Mouse (Mus musculus): Measurements from ENCODE around the gene Szt2. TPM values are rescaled to one million over a fixed set of nuclear protein-coding genes. Genes with fewer than 3 reads are reported as not detected.
A peak's percentile ranks its signal among the peaks of the same experiment; 100 is the strongest.

Szt2 gene
- polyA plus RNA-seq, 1 experiment from 2014 or later, result 4.4 TPM

DNA sequence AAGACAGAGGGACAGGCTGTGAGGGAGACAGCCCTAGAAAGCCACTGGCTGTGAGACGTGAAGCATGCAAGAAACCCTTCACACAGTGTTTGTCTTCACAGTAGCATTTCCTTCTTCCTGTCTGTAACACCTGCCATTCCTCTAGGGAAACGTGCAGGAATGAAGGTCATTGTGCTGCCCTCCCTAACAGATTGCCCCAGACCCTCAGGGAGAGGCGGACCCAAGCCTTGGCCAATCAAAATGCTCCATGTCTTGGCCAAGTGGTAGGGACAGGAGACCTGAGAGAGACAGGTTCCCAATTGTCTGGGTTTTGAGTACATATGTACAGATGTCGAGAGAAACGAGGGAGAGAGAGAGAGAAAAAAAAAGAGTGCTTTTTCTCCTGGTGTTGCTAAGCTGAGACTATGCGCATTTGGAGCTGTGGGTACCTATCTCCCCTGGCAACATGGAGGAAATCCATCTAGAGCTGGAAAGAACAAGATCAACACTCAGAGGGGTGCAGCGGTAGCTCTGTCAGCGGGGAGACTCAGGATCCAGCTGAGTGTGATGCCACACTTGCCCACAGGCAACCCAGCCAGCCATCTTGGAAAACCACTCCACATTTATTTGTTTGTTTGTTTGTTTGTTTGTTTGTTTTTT lies 89.2 kb downstream of the Szt2 start:
- H3K27ac ChIP-seq (replicated peaks), result no peak overlapping the region
- H3K9me3 ChIP-seq, result no peaks in the 10 kb centered on the region
- no peak for ATAC-seq (ENCODE audit: extremely low read depth, insufficient number of reproducible peaks, low FRiP score, low TSS enrichment)

DNA sequence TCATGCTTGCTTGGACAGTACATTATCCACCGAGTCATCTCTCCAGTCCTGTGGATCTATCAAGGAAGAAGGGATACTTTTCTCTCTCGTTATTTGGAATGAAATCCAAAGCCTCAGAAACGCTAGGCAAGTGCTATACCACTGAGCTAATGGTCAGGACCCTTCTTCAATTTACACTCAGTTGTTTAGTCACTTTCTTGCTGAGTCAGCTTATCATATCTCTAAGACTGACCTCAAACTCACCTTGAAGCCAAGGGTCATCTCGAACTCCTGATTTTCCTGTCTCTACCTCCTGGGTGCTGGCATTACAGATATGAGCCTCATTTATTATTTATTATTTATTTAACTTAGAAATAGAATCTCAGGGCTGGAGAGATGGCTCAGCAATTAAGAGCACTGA lies 92.4 kb downstream of the Szt2 start:
- Histone ChIP-seq H3K4me1 (peaks cover 20% of the 10 kb centered on the region), H3K4me2 (no peak overlapping the region), H3K4me3 (no peak overlapping the region), H3K9me3 (no peaks in the 10 kb centered on the region), H3K9ac (no peak overlapping the region), H3K36me3 (no peaks in the 10 kb centered on the region), H3K27ac (replicated peaks) (no peak overlapping the region), H3K27me3 (replicated peaks) (peaks cover 4% of the 10 kb centered on the region; the same call in 1 of the 2 replicates)
- ATAC-seq (ENCODE audit: extremely low read depth, insufficient number of reproducible peaks, low FRiP score, low TSS enrichment), result no peak
- 74% methylated on average over 4 of the region's 4 CpGs for WGBS

More for the DNA sequence above, 89.2 kb downstream of the Szt2 start:
- H3K36me3 ChIP-seq, result no peaks in the 10 kb centered on the region
- H3K4me1 ChIP-seq, result peaks cover 18% of the 10 kb centered on the region
- no peak overlapping the region for H3K9ac ChIP-seq
- H3K27me3 ChIP-seq (replicated peaks), result no peaks in the 10 kb centered on the region
- 32% methylated on average over 8 of the region's 8 CpGs for WGBS
- peak overlapping the region; percentile 34 for H3K4me2 ChIP-seq
- H3K4me3 ChIP-seq, result no peak overlapping the region

DNA sequence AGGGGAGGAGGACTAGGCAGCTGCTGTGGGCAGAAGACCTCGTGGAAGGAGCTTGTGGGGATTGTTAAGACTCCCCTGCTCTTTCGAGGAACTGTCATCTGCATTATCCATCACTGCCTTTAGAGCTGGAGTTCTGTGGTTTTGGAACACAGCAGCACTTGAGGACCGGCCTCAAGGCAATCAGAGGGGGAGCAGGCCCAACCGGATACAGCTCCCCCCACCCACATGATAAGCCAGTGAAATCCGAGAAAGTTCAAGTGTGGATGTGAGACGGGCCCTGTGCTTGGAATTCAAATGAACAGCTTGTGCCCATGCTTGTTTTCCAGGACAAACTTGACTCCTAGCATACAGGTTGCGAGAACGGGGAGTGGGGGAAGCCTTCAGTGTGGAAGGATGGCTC lies 93.8 kb downstream of the Szt2 start:
- ATAC-seq (ENCODE audit: extremely low read depth, insufficient number of reproducible peaks, low FRiP score, low TSS enrichment), result no peak
- H3K4me1 ChIP-seq, result peaks cover 20% of the 10 kb centered on the region
- no peak overlapping the region for H3K4me2 ChIP-seq
- no peak overlapping the region for H3K4me3 ChIP-seq
- WGBS, result 22% methylated on average over 8 of the region's 8 CpGs
- no peak overlapping the region for H3K27ac ChIP-seq (replicated peaks)
- peaks cover 4% of the 10 kb centered on the region; the same call in 1 of the 2 replicates for H3K27me3 ChIP-seq (replicated peaks)
- no peaks in the 10 kb centered on the region for H3K36me3 ChIP-seq
- H3K9ac ChIP-seq, result peak overlapping the region; percentile 33; the same call in 1 of the 2 replicates
- no peaks in the 10 kb centered on the region for H3K9me3 ChIP-seq

Other genes with a start within 250 kb of the Szt2 start
- 21.2 and 24.4 TPM in 2 replicates for gene Kdm4a, start 229.2 kb downstream of the Szt2 start, polyA plus RNA-seq (2015; fragmentation: Nextera tagmentation; extraction: Ambion mirVana)
- gene Ptprf, start 117.9 kb downstream of the Szt2 start, polyA plus RNA-seq (2015; fragmentation: Nextera tagmentation; extraction: Ambion mirVana), result 24.0 and 26.9 TPM in 2 replicates
- gene Med8, start 64 bp upstream of the Szt2 start, polyA plus RNA-seq (2015; fragmentation: Nextera tagmentation; extraction: Ambion mirVana), result 73.2 and 81.3 TPM in 2 replicates
- gene Elovl1, start 18.8 kb upstream of the Szt2 start, polyA plus RNA-seq (2015; fragmentation: Nextera tagmentation; extraction: Ambion mirVana), result 56.4 and 63.2 TPM in 2 replicates
- 171 and 186 TPM in 2 replicates for gene Cdc20, start 28.1 kb upstream of the Szt2 start, polyA plus RNA-seq (2015; fragmentation: Nextera tagmentation; extraction: Ambion mirVana)
- gene Mpl, start 48.2 kb upstream of the Szt2 start, polyA plus RNA-seq (2015; fragmentation: Nextera tagmentation; extraction: Ambion mirVana), result 2.1 and 2.2 TPM in 2 replicates
- gene Tie1, start 80.8 kb upstream of the Szt2 start, polyA plus RNA-seq (2015; fragmentation: Nextera tagmentation; extraction: Ambion mirVana), result 57.7 and 61.1 TPM in 2 replicates
- gene 2610528J11Rik, start 117.7 kb upstream of the Szt2 start, polyA plus RNA-seq (2015; fragmentation: Nextera tagmentation; extraction: Ambion mirVana), result 0.36 and 0.75 TPM in 2 replicates
- gene Tmem125, start 134.8 kb upstream of the Szt2 start, polyA plus RNA-seq (2015; fragmentation: Nextera tagmentation; extraction: Ambion mirVana), result 0.24 and 0.43 TPM in 2 replicates
- gene Cfap57, start 211.5 kb upstream of the Szt2 start, polyA plus RNA-seq (2015; fragmentation: Nextera tagmentation; extraction: Ambion mirVana), result 0.31 and 0.53 TPM in 2 replicates
- gene Ebna1bp2, start 211.5 kb upstream of the Szt2 start, polyA plus RNA-seq (2015; fragmentation: Nextera tagmentation; extraction: Ambion mirVana), result 76.0 and 78.9 TPM in 2 replicates
- not detected in 2 replicates for gene Olfr62, start 249.7 kb upstream of the Szt2 start, polyA plus RNA-seq (2015; fragmentation: Nextera tagmentation; extraction: Ambion mirVana)